Mouse (Mus musculus): Measurements from ENCODE around the gene Cstf1.

DNA sequence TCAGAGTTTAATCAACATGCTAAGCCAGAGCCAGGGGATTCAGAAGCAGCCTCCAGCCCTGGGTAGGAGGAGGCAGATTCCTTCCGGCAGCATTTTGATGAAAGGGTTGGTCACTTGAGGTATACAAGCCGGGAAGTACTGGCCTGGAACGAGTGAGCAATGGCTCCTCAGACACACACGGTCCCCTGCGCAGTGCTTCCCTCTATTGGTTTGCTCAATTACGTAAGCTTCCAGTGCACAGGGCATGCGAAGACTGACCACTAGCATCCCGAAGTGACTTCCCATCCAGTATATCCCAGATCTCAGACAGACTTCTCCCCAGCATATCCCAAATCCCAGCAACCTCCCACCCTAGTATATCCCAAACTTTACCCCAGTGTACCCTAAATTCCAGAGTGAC lies 42.2 kb upstream of the Cstf1 start:
- TF ChIP-seq CTCF (IDR thresholded peaks at IDR 0.05) (no peak), EP300 (IDR thresholded peaks at IDR 0.05) (no peak)
